Mouse (Mus musculus): ENCODE data around the gene Ppfibp1. TPM values are rescaled to one million over a fixed set of nuclear protein-coding genes. Genes with fewer than 3 reads are reported as not detected.
A peak's percentile ranks its signal among the peaks of the same experiment; 100 is the strongest.

The Ppfibp1 gene
- polyA plus RNA-seq, 1 experiment from 2014 or later, result 48.6 TPM

DNA sequence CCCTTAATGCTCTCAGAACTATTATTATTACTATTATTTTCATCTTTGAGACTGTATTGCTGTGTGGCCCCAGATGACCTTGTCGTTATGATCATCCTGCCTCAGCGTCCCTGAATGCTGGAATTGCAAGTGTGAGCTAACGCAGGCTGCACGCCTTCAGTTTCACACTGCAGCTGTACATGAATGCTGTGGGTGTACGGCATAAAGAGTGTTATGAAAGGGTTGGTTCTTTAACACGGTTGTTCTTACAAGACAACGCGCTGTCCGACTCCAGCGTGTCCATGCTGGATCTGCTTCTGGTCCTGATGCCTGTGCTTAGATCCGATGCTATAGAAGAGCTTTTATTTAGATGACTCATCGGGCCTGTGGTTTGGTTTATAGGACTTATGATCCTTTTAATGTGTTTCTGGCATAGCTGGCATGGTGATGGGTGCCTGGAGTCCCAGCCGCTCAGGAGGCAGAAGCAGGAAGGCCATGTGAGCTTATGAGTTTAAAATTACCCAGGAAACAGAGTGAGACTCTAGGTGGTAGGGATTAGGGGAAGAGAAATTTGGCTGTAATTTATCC lies 161.0 kb downstream of the Ppfibp1 start:
- H3K4me2 ChIP-seq, result no peak overlapping the region
- H3K27ac ChIP-seq (replicated peaks), result no peak overlapping the region
- 94% methylated on average over 13 of the region's 13 CpGs for WGBS
- peaks cover 11% of the 10 kb centered on the region for H3K4me1 ChIP-seq
- H3K36me3 ChIP-seq, result peaks cover 83% of the 10 kb centered on the region
- H3K27me3 ChIP-seq (replicated peaks), result no peaks in the 10 kb centered on the region
- H3K9me3 ChIP-seq, result no peaks in the 10 kb centered on the region
- no peak overlapping the region for H3K4me3 ChIP-seq
- H3K9ac ChIP-seq, result no peak overlapping the region
- no peak for ATAC-seq (ENCODE audit: extremely low read depth, insufficient number of reproducible peaks, low FRiP score, low TSS enrichment)

- no peak for ATAC-seq (ENCODE audit: extremely low read depth, insufficient number of reproducible peaks, low FRiP score, low TSS enrichment)
- WGBS, result 88% methylated on average over 8 of the region's 8 CpGs
- no peak overlapping the region for H3K27ac ChIP-seq (replicated peaks)
- H3K9me3 ChIP-seq, result no peaks in the 10 kb centered on the region
- H3K9ac ChIP-seq, result no peak overlapping the region
- H3K36me3 ChIP-seq, result peaks cover 98% of the 10 kb centered on the region
- H3K27me3 ChIP-seq (replicated peaks), result no peaks in the 10 kb centered on the region
- H3K4me3 ChIP-seq, result no peak overlapping the region
- H3K4me1 ChIP-seq, result peaks cover 16% of the 10 kb centered on the region
- H3K4me2 ChIP-seq, result no peak overlapping the region
Measured at GRCm38 (mm10) chr6:147051666-147052065, 163.4 kb downstream of the Ppfibp1 start.

DNA sequence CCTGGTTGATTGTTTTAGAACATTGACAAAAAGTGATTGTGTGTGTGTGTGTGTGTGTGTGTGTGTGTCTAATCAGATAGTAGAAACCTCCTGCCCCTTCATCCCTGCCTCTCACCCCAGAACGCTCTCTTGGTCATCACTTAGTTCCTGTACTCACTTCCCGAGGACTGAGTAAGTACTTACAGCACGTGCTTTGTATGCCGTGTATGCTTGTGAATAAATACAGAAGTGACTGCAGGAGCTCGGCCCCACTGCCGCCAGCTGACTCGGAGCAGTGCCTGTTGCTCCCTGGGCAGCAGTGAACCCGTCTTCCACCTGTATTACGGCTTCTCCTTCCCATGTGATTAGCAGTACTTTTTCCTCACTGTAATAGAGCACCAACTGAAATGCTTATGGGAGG lies 164.2 kb downstream of the Ppfibp1 start:
- Histone ChIP-seq H3K4me3 (no peak overlapping the region), H3K27me3 (replicated peaks) (no peaks in the 10 kb centered on the region), H3K9me3 (no peaks in the 10 kb centered on the region), H3K4me1 (peaks cover 16% of the 10 kb centered on the region), H3K36me3 (peaks cover 97% of the 10 kb centered on the region), H3K9ac (no peak overlapping the region), H3K27ac (replicated peaks) (no peak overlapping the region), H3K4me2 (no peak overlapping the region)
- WGBS, result 88% methylated on average over 9 of the region's 9 CpGs
- no peak for ATAC-seq (ENCODE audit: extremely low read depth, insufficient number of reproducible peaks, low FRiP score, low TSS enrichment)

DNA sequence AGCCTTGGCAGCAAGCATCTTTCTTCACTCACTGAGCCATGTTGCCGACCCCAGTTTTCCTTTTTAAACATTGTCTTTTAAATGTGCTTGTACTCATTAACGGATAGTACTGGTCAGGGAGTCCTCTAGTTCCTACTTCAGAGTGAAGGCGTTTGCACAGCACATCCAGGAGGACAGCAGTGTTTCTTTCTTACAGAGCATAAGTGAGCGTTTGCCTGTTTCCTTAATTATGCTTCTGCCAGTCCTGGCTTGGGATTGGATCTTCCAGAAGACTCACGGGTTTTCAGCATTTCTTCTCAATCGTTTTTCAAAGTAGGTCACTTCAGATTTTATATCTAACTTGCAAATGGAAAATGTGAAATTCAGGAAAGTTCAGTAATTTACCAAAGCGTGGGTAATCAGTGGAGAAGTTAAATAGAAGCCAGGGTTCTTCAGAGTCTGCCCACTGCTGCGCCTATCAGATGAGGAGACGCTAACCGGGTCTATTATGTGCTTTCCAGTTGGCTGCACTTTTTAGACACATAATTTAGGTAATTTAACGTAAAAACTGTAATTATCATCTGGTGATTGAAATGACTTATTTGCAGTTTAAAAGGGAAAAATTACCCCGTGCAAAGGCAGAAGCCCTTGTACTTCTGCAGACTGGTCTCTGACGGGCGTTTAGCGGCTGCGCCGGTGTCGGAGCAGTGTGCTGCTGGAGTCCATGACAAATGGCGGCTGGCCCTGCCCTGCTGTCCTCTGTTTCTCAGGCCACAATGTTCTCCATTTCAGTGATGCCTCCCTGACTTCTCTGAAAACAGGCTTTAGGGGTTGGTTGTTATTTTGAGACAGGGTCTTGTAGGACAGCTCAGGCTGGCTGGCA lies 165.7 kb downstream of the Ppfibp1 start:
- H3K4me2 ChIP-seq, result no peak overlapping the region
- H3K27me3 ChIP-seq (replicated peaks), result no peaks in the 10 kb centered on the region
- peaks cover 16% of the 10 kb centered on the region for H3K4me1 ChIP-seq
- H3K9me3 ChIP-seq, result no peaks in the 10 kb centered on the region
- no peak for ATAC-seq (ENCODE audit: extremely low read depth, insufficient number of reproducible peaks, low FRiP score, low TSS enrichment)
- H3K4me3 ChIP-seq, result no peak overlapping the region
- WGBS, result 91% methylated on average over 19 of the region's 19 CpGs
- H3K27ac ChIP-seq (replicated peaks), result no peak overlapping the region
- H3K36me3 ChIP-seq, result peaks cover 93% of the 10 kb centered on the region
- H3K9ac ChIP-seq, result no peak overlapping the region

GRCm38 (mm10) chr6:147055374-147055977 lies 167.2 kb downstream of the Ppfibp1 start:
- WGBS, result 72% methylated on average over 10 of the region's 10 CpGs
- Histone ChIP-seq H3K4me1 (peaks cover 16% of the 10 kb centered on the region), H3K27ac (replicated peaks) (peak overlapping the region; percentile 39; the same call in 1 of the 2 replicates), H3K9me3 (no peaks in the 10 kb centered on the region), H3K4me3 (no peak overlapping the region), H3K36me3 (peaks cover 93% of the 10 kb centered on the region), H3K27me3 (replicated peaks) (no peaks in the 10 kb centered on the region), H3K9ac (no peak overlapping the region), H3K4me2 (no peak overlapping the region)
- no peak for ATAC-seq (ENCODE audit: extremely low read depth, insufficient number of reproducible peaks, low FRiP score, low TSS enrichment)

DNA sequence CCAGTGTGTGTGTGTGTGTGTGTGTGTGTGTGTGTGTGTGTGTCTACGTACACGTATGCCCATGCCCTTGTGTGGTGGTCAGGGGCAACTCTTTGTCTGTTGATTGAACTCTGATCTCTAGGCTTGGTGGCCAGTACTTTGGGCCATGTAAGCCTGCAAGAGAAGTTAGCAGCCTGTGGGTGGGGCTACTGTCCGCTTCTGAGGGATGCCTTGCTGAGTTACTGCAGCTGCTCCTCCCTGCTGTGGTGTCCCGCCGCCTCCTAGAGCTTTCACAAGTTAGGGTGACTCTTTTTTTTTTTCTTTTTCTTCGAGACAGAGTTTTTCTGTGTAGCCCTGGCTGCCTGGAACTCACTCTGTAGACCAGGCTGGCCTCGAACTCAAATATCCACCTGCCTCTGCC lies 171.0 kb downstream of the Ppfibp1 start:
- WGBS, result 71% methylated on average over 7 of the region's 7 CpGs
- Histone ChIP-seq H3K4me3 (no peak overlapping the region), H3K9me3 (no peaks in the 10 kb centered on the region), H3K36me3 (peaks cover 92% of the 10 kb centered on the region), H3K4me1 (peaks cover 13% of the 10 kb centered on the region), H3K27ac (replicated peaks) (no peak overlapping the region), H3K4me2 (no peak overlapping the region), H3K27me3 (replicated peaks) (no peaks in the 10 kb centered on the region), H3K9ac (no peak overlapping the region)
- ATAC-seq (ENCODE audit: extremely low read depth, insufficient number of reproducible peaks, low FRiP score, low TSS enrichment), result no peak

DNA sequence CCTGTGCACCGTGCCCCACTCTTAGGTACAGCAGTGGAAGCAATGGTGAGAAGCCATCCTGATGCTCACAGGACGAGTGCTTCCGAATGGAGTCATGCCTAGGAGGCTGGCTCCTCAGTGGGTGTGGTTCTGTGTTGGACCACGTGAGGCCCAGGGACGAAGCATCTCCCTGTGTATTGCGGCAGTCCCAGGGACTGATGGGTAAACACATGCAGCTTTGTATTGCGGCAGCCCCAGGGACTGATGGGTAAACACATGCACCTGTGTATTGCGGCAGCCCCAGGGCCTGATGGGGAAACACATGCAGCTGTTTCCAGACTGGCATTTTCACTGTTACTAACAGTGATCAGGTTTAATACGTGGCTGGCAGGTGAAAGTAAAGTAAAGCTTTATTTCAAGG lies 173.3 kb downstream of the Ppfibp1 start:
- H3K9ac ChIP-seq, result no peak overlapping the region
- no peak overlapping the region for H3K4me2 ChIP-seq
- peaks cover 87% of the 10 kb centered on the region for H3K36me3 ChIP-seq
- H3K4me3 ChIP-seq, result no peak overlapping the region
- 87% methylated on average over 9 of the region's 9 CpGs for WGBS
- H3K4me1 ChIP-seq, result no peaks in the 10 kb centered on the region
- no peak overlapping the region for H3K27ac ChIP-seq (replicated peaks)
- no peak for ATAC-seq (ENCODE audit: extremely low read depth, insufficient number of reproducible peaks, low FRiP score, low TSS enrichment)
- H3K9me3 ChIP-seq, result no peaks in the 10 kb centered on the region
- no peaks in the 10 kb centered on the region for H3K27me3 ChIP-seq (replicated peaks)

GRCm38 (mm10) chr6:147062034-147062433 lies 173.7 kb downstream of the Ppfibp1 start:
- H3K9ac ChIP-seq, result no peak overlapping the region
- H3K27ac ChIP-seq (replicated peaks), result no peak overlapping the region
- WGBS, result 81% methylated on average over 7 of the region's 7 CpGs
- no peaks in the 10 kb centered on the region for H3K9me3 ChIP-seq
- no peak overlapping the region for H3K4me2 ChIP-seq
- no peak overlapping the region for H3K4me3 ChIP-seq
- no peaks in the 10 kb centered on the region for H3K27me3 ChIP-seq (replicated peaks)
- H3K4me1 ChIP-seq, result no peaks in the 10 kb centered on the region
- H3K36me3 ChIP-seq, result peaks cover 87% of the 10 kb centered on the region
- ATAC-seq (ENCODE audit: extremely low read depth, insufficient number of reproducible peaks, low FRiP score, low TSS enrichment), result no peak

GRCm38 (mm10) chr6:147062694-147063093 lies 174.4 kb downstream of the Ppfibp1 start:
- Histone ChIP-seq H3K4me3 (no peak overlapping the region), H3K27me3 (replicated peaks) (no peaks in the 10 kb centered on the region), H3K9ac (no peak overlapping the region), H3K4me2 (no peak overlapping the region), H3K27ac (replicated peaks) (no peak overlapping the region), H3K4me1 (no peaks in the 10 kb centered on the region), H3K9me3 (no peaks in the 10 kb centered on the region), H3K36me3 (peaks cover 90% of the 10 kb centered on the region)
- 82% methylated on average over 7 of the region's 7 CpGs for WGBS
- ATAC-seq (ENCODE audit: extremely low read depth, insufficient number of reproducible peaks, low FRiP score, low TSS enrichment), result no peak

DNA sequence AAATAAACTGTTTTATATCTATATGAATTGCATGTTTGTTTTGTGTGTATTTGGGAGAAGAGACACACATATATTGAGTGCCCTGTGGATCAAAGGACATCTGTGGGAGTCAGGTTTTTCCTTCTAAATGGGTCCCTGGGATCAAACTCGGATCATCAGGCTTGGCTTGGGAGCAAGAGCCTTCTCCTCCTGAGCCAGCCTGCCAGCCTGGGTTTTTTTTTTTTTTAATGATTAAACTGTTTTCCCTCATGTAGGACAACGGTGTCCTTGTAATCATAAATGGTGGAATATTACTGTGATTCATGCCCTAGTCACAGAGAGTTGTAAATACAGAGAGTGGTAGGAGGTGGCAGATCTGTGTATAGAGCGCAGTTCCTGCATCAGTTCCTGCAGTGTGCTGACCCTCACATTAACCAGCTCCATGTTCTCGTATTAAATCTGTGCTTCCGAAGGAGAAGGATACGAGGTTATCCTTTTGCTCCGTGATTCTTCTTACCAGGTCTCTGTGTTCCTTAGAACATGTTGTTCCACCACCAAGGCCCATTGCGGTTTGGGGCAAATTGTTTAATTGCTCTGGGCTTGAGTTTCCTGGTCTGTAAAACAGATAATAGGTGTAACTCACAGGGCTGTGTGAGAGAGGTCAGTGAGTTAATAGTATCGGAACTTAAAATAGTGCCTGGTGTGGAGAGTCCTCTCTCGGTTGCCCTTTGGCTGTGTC lies 176.1 kb downstream of the Ppfibp1 start:
- no peaks in the 10 kb centered on the region for H3K9me3 ChIP-seq
- H3K36me3 ChIP-seq, result peaks cover 88% of the 10 kb centered on the region
- ATAC-seq (ENCODE audit: extremely low read depth, insufficient number of reproducible peaks, low FRiP score, low TSS enrichment), result no peak
- H3K4me3 ChIP-seq, result no peak overlapping the region
- H3K4me2 ChIP-seq, result no peak overlapping the region
- WGBS, result 82% methylated on average over 10 of the region's 10 CpGs
- no peak overlapping the region for H3K9ac ChIP-seq
- no peaks in the 10 kb centered on the region for H3K27me3 ChIP-seq (replicated peaks)
- H3K4me1 ChIP-seq, result no peaks in the 10 kb centered on the region
- no peak overlapping the region for H3K27ac ChIP-seq (replicated peaks)

DNA sequence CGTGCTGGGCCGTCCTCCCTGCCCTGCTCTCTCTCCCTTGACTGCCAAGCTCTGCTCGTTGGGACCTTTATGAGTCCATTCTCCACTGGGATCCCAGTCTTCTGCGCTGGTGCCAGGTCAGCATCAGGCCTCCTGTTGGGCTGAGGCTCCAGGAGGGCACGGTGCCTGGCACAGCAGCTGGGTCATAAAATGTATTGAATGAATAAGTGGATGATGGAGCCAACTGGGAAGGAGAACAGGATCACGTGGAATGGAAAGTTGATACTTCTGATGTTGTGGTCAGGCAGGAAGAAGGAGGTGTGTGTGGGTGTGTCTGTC lies 176.6 kb downstream of the Ppfibp1 start:
- peaks cover 88% of the 10 kb centered on the region for H3K36me3 ChIP-seq
- H3K4me1 ChIP-seq, result no peaks in the 10 kb centered on the region
- no peak overlapping the region for H3K27ac ChIP-seq (replicated peaks)
- H3K4me3 ChIP-seq, result no peak overlapping the region
- no peak overlapping the region for H3K4me2 ChIP-seq
- WGBS, result 87% methylated on average over 6 of the region's 6 CpGs
- H3K9me3 ChIP-seq, result no peaks in the 10 kb centered on the region
- H3K27me3 ChIP-seq (replicated peaks), result no peaks in the 10 kb centered on the region
- no peak overlapping the region for H3K9ac ChIP-seq
- ATAC-seq (ENCODE audit: extremely low read depth, insufficient number of reproducible peaks, low FRiP score, low TSS enrichment), result no peak
